Mouse (Mus musculus) naive thymus-derived CD4-positive, alpha-beta T cell, adult 2 months (primary cell): ENCODE results near the gene Sntb2.

Experiments
- DNase-seq: peaks from one replicate; pipeline ENCODE4 v3.0.0-alpha.2; 2011; ENCODE audit warnings: low read depth

The Sntb2 gene

GRCm38 (mm10) chr8:106929921-106930320 lies 5.6 kb upstream of the Sntb2 start:
- no peak for DNase-seq

GRCm38 (mm10) chr8:106932376-106933065 lies 3.0 kb upstream of the Sntb2 start:
- peak; percentile 16 for DNase-seq

GRCm38 (mm10) chr8:106933506-106934143 lies 1.9 kb upstream of the Sntb2 start:
- DNase-seq = no peak

- DNase-seq = peak; percentile 20
Observed at GRCm38 (mm10) chr8:106934226-106934977, 1.1 kb upstream of the Sntb2 start.

- DNase-seq = no peak
Observed at GRCm38 (mm10) chr8:106935899-106936477, 438 bp downstream of the Sntb2 start.

- peak; percentile 44 for DNase-seq
Observed at GRCm38 (mm10) chr8:106936478-106937051, 1.0 kb downstream of the Sntb2 start.

- no peak for DNase-seq
Observed at GRCm38 (mm10) chr8:106937081-106937800, 1.7 kb downstream of the Sntb2 start.

- no peak for DNase-seq
Observed at GRCm38 (mm10) chr8:106941806-106942205, 6.3 kb downstream of the Sntb2 start.

- no peak for DNase-seq
Observed at GRCm38 (mm10) chr8:106943874-106944418, 8.4 kb downstream of the Sntb2 start.

- DNase-seq = no peak
Observed at GRCm38 (mm10) chr8:106944756-106945155, 9.2 kb downstream of the Sntb2 start.

- DNase-seq = no peak
Observed at GRCm38 (mm10) chr8:106948678-106949243, 13.2 kb downstream of the Sntb2 start.

GRCm38 (mm10) chr8:106951707-106952106 lies 16.2 kb downstream of the Sntb2 start:
- no peak for DNase-seq

- DNase-seq = no peak
Observed at GRCm38 (mm10) chr8:106953571-106953970, 18.0 kb downstream of the Sntb2 start.

GRCm38 (mm10) chr8:106957086-106957485 lies 21.5 kb downstream of the Sntb2 start:
- no peak for DNase-seq

- DNase-seq = no peak
Observed at GRCm38 (mm10) chr8:106958212-106958611, 22.7 kb downstream of the Sntb2 start.

- DNase-seq = no peak
Observed at GRCm38 (mm10) chr8:106959626-106960025, 24.1 kb downstream of the Sntb2 start.

GRCm38 (mm10) chr8:106962322-106962721 lies 26.8 kb downstream of the Sntb2 start:
- DNase-seq = no peak

- DNase-seq = no peak
Observed at GRCm38 (mm10) chr8:106963365-106963764, 27.8 kb downstream of the Sntb2 start.

- DNase-seq = no peak
Observed at GRCm38 (mm10) chr8:106964573-106964972, 29.0 kb downstream of the Sntb2 start.

- DNase-seq = no peak
Observed at GRCm38 (mm10) chr8:106969964-106970363, 34.4 kb downstream of the Sntb2 start.

GRCm38 (mm10) chr8:106971916-106972315 lies 36.4 kb downstream of the Sntb2 start:
- no peak for DNase-seq
